Mouse (Mus musculus): ENCODE measurements around the gene Sh3bgrl2. TPM values are rescaled to one million over a fixed set of nuclear protein-coding genes. Genes with fewer than 3 reads are reported as not detected.

The Sh3bgrl2 gene
- polyA plus RNA-seq, 1 experiment from 2014 or later = 24.7 TPM

- Histone ChIP-seq H3K27me3 (ENCODE audit: control insufficient read depth, insufficient read depth, low read length) (no peaks in the 10 kb centered on the region), H3K9ac (replicated peaks; ENCODE audit: low read depth, low read length) (no peak overlapping the region), H3K9me3 (ENCODE audit: control insufficient read depth, low read depth, low read length) (no peaks in the 10 kb centered on the region), H3K27ac (ENCODE audit: low read length) (no peak overlapping the region), H3K4me3 (ENCODE audit: low read depth, low read length) (no peak overlapping the region), H3K4me2 (replicated peaks; ENCODE audit: low read depth, low read length) (no peak overlapping the region), H3K4me1 (ENCODE audit: control insufficient read depth, insufficient read depth, low read length) (no peaks in the 10 kb centered on the region), H3K36me3 (ENCODE audit: control insufficient read depth, insufficient read depth, low read length) (no peaks in the 10 kb centered on the region)
- no peak for ATAC-seq (ENCODE audit: insufficient number of reproducible peaks, insufficient read depth, low FRiP score, low read depth)
- 81% methylated on average over 3 of the region's 3 CpGs for WGBS
Observed at GRCm38 (mm10) chr9:83679626-83680025, 131.5 kb downstream of the Sh3bgrl2 start.

GRCm38 (mm10) chr9:83681661-83682655 is 133.8 kb downstream of the Sh3bgrl2 start:
- H3K4me2 ChIP-seq (replicated peaks; ENCODE audit: low read depth, low read length) = no peak overlapping the region

GRCm38 (mm10) chr9:83686511-83687100 is 138.5 kb downstream of the Sh3bgrl2 start:
- no peak overlapping the region for H3K9ac ChIP-seq (replicated peaks; ENCODE audit: low read depth, low read length)

More at GRCm38 (mm10) chr9:83681661-83682655, 133.8 kb downstream of the Sh3bgrl2 start:
- Histone ChIP-seq H3K27ac (ENCODE audit: low read length) (no peak overlapping the region), H3K9ac (replicated peaks; ENCODE audit: low read depth, low read length) (no peak overlapping the region), H3K36me3 (ENCODE audit: control insufficient read depth, insufficient read depth, low read length) (no peaks in the 10 kb centered on the region), H3K4me1 (ENCODE audit: control insufficient read depth, insufficient read depth, low read length) (peaks cover 2% of the 10 kb centered on the region; the same call in 1 of the 2 replicates), H3K4me3 (ENCODE audit: low read depth, low read length) (no peak overlapping the region), H3K9me3 (ENCODE audit: control insufficient read depth, low read depth, low read length) (no peaks in the 10 kb centered on the region), H3K27me3 (ENCODE audit: control insufficient read depth, insufficient read depth, low read length) (no peaks in the 10 kb centered on the region)
- 60% methylated on average over 12 of the region's 12 CpGs for WGBS
- no peak for ATAC-seq (ENCODE audit: insufficient number of reproducible peaks, insufficient read depth, low FRiP score, low read depth)

GRCm38 (mm10) chr9:83687904-83688303 is 139.8 kb downstream of the Sh3bgrl2 start:
- WGBS = 32% methylated on average over 3 of the region's 3 CpGs
- no peak overlapping the region for H3K9ac ChIP-seq (replicated peaks; ENCODE audit: low read depth, low read length)
- ATAC-seq (ENCODE audit: insufficient number of reproducible peaks, insufficient read depth, low FRiP score, low read depth) = no peak
- no peaks in the 10 kb centered on the region for H3K27me3 ChIP-seq (ENCODE audit: control insufficient read depth, insufficient read depth, low read length)
- no peak overlapping the region for H3K27ac ChIP-seq (ENCODE audit: low read length)
- H3K36me3 ChIP-seq (ENCODE audit: control insufficient read depth, insufficient read depth, low read length) = no peaks in the 10 kb centered on the region
- no peak overlapping the region for H3K4me3 ChIP-seq (ENCODE audit: low read depth, low read length)
- H3K4me2 ChIP-seq (replicated peaks; ENCODE audit: low read depth, low read length) = no peak overlapping the region
- H3K4me1 ChIP-seq (ENCODE audit: control insufficient read depth, insufficient read depth, low read length) = peaks cover 8% of the 10 kb centered on the region
- H3K9me3 ChIP-seq (ENCODE audit: control insufficient read depth, low read depth, low read length) = no peaks in the 10 kb centered on the region

More at GRCm38 (mm10) chr9:83686511-83687100, 138.5 kb downstream of the Sh3bgrl2 start:
- ATAC-seq (ENCODE audit: insufficient number of reproducible peaks, insufficient read depth, low FRiP score, low read depth) = no peak; the same call in 1 of the 2 replicates
- WGBS = 20% methylated on average over 18 of the region's 18 CpGs
- no peak overlapping the region for H3K4me3 ChIP-seq (ENCODE audit: low read depth, low read length)
- H3K4me1 ChIP-seq (ENCODE audit: control insufficient read depth, insufficient read depth, low read length) = peaks cover 8% of the 10 kb centered on the region
- H3K4me2 ChIP-seq (replicated peaks; ENCODE audit: low read depth, low read length) = peak overlapping the region; percentile 43
- no peaks in the 10 kb centered on the region for H3K9me3 ChIP-seq (ENCODE audit: control insufficient read depth, low read depth, low read length)
- H3K36me3 ChIP-seq (ENCODE audit: control insufficient read depth, insufficient read depth, low read length) = no peaks in the 10 kb centered on the region
- no peak overlapping the region for H3K27ac ChIP-seq (ENCODE audit: low read length)
- no peaks in the 10 kb centered on the region for H3K27me3 ChIP-seq (ENCODE audit: control insufficient read depth, insufficient read depth, low read length)

Other genes starting within 250 kb of the Sh3bgrl2 start
- 22.0 and 29.7 TPM in 2 replicates for gene Lca5, start 107.2 kb upstream of the Sh3bgrl2 start, polyA plus RNA-seq (2014; fragmentation: Nextera tagmentation; extraction: Ambion mirVana)

Measured in stomach, embryonic 14.5 days (tissue).